14 mouse cellular contexts compared by ENCODE assay signal in the genomic region with DNA sequence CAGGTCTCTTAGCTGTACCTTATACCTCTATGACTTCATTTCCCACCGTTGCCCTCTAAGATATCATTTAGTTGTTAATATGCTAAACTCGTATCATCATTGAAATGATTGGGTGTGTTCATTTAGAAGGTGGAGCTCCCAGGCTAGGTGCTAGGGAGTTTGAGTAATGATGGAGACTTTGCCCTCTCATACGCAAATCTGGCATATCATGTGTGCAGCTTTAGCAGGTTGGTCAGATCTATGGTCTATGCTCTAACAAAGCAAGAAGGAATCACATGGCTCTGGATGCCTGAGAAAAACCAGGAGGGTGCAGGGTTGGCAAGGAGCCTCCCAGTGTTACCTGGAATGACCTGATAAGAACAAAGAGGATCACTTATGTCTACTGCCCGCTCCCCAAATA.
"Had no signal": no experiment of that assay in that cellular context is flagged by ENCODE, and none has a peak within 500 bp of the region (broad histone marks: within the 10 kb centered on the region; RNA-seq: fewer than 3 reads in every experiment).

No protein-coding gene starts in this region.

- ATAC-seq: liver, postnatal 0 days; midbrain, embryonic 15.5 days had no signal

- H3K4me1 ChIP-seq: limb, embryonic 12.5 days; liver, embryonic 13.5 days; megakaryocyte, embryonic 14.5 days; midbrain, embryonic 15.5 days; neural tube, embryonic 12.5 days had no signal

- H3K36me3 ChIP-seq: limb, embryonic 12.5 days; liver, embryonic 13.5 days; lung, embryonic 15.5 days; midbrain, embryonic 15.5 days; neural tube, embryonic 12.5 days had no signal

- H3K9me3 ChIP-seq: limb, embryonic 12.5 days; liver, embryonic 13.5 days; lung, embryonic 15.5 days; midbrain, embryonic 15.5 days; neural tube, embryonic 12.5 days had no signal

- H3K4me2 ChIP-seq: limb, embryonic 12.5 days; liver, embryonic 13.5 days; lung, embryonic 15.5 days; midbrain, embryonic 11.5 days; midbrain, embryonic 15.5 days; neural tube, embryonic 12.5 days had no signal

- H3K27me3 ChIP-seq: limb, embryonic 12.5 days; liver, embryonic 13.5 days; lung, embryonic 15.5 days; midbrain, embryonic 15.5 days; neural tube, embryonic 12.5 days had no signal

- H3K9ac ChIP-seq: limb, embryonic 12.5 days; liver, embryonic 13.5 days; liver, postnatal 0 days; lung, embryonic 15.5 days; midbrain, embryonic 15.5 days; neural tube, embryonic 12.5 days had no signal

- H3K27ac ChIP-seq: limb, embryonic 12.5 days; liver, embryonic 13.5 days; macrophage; midbrain, embryonic 15.5 days; neural tube, embryonic 12.5 days had no signal

- H3K4me3 ChIP-seq: limb, embryonic 12.5 days; liver, embryonic 13.5 days; lung, embryonic 15.5 days; megakaryocyte, embryonic 14.5 days; midbrain, embryonic 15.5 days; neural tube, embryonic 12.5 days had no signal

- DNase-seq: kidney, postnatal 14 days; layer of hippocampus, adult 9-11 months; liver; liver, embryonic 13.5 days; liver, postnatal 0 days; lung, postnatal 14 days; thymus, postnatal 4 days had no signal
